Comparison of ENCODE assay signal across 19 mouse cellular contexts in genomic region chr9:96603416-96603815, GRCm38 (mm10).
"Had no signal": no experiment of that assay in that cellular context is flagged by ENCODE, and none has a peak within 500 bp of the region (broad histone marks: within the 10 kb centered on the region; RNA-seq: fewer than 3 reads in every experiment).

No protein-coding gene starts in this region.

- H3K9ac ChIP-seq: limb, embryonic 13.5 days; liver, embryonic 12.5 days; liver, embryonic 15.5 days; lung, embryonic 15.5 days had no signal

- H3K27me3 ChIP-seq: limb, embryonic 13.5 days; liver, embryonic 12.5 days; liver, embryonic 15.5 days; lung, embryonic 15.5 days had no signal

- DNase-seq: kidney, adult 9 months; kidney, postnatal 14 days; kidney, postnatal 4 days; liver; lung, adult 18-20 months; lung, postnatal 10 days; lung, postnatal 36 days; midbrain, embryonic 14.5 days; right cerebral cortex, adult 18-20 months; right cerebral cortex, postnatal 14 days; right cerebral cortex, postnatal 4 days; thymus, postnatal 36 days had no signal

- H3K4me1 ChIP-seq: limb, embryonic 10.5 days; limb, embryonic 13.5 days; liver, embryonic 12.5 days; liver, embryonic 15.5 days; lung, embryonic 15.5 days had no signal

- H3K27ac ChIP-seq: limb, embryonic 10.5 days; limb, embryonic 13.5 days; liver, embryonic 12.5 days; liver, embryonic 15.5 days; lung, embryonic 15.5 days; stomach, postnatal 0 days had no signal

- H3K4me2 ChIP-seq: limb, embryonic 13.5 days; liver, embryonic 12.5 days; liver, embryonic 15.5 days; lung, embryonic 15.5 days; midbrain, embryonic 11.5 days had no signal

- H3K9me3 ChIP-seq: limb, embryonic 10.5 days; liver, embryonic 15.5 days; lung, embryonic 15.5 days had no signal

- H3K4me3 ChIP-seq: limb, embryonic 10.5 days; limb, embryonic 13.5 days; liver, embryonic 12.5 days; liver, embryonic 15.5 days; lung, embryonic 15.5 days had no signal
